Mouse (Mus musculus) cerebellum, postnatal 10 days (tissue): ENCODE measurements around the gene 9430007A20Rik.
"Not testable (repeated sequence)": the region's sequence is repeated elsewhere in the genome, so short reads cannot be mapped to it uniquely, and the experiment has no call there.

ENCODE experiments used
- DNase-seq, 2 experiments: peaks; one replicate each; pipeline ENCODE4 v3.0.0; 2021; ENCODE audit warnings: mixed read lengths in 2 of 2

9430007A20Rik gene

DNA sequence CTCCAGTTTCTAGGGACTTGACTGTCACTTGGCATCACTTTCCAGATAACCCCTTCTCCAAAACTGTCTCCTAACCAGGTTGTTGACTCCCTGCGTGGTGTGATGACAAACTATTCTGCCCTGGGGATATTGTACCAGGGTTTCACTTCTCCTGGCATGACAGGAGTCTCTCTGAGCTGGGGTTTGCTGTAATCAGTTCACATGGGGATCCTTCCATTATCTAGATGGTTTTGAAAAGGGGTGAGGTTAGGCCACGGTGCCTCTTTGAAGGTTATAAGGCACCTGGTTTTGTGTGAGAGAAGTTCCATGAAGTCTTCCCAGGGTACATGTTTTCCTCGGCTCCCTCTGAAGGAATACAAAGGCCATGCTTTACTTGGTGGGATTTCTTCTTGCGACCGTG, at the start of gene 9430007A20Rik:
Gene 9430007A20Rik (plus strand): TSS at position 301 of the 400 bp plus-strand sequence.
- DNase-seq: no peak

- no peak for DNase-seq
These were observed 26.3 kb upstream of the 9430007A20Rik start for GRCm38 (mm10) chr4:144493331-144493730.

DNA sequence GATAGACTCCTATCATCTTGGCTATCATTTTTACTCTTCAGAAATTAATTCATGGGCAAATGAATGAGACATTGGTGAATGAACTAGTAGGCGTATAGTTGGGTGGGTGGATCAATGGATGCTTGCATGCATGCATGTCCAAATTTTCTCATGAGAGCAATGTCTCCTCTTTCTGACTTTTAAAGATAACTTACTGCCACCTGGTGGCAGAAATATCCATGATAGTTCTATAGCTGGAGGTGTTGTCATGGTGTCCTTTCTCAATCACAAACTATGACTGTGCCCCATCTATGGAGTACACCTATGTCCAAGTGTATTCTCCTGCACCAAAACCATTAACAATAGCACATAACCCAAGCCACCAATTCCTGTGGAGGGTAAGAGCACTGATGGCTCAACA, 13.1 kb upstream of the 9430007A20Rik start:
- no peak for DNase-seq

- no peak for DNase-seq
These were observed 25.1 kb downstream of the 9430007A20Rik start for GRCm38 (mm10) chr4:144544689-144545088.

DNA sequence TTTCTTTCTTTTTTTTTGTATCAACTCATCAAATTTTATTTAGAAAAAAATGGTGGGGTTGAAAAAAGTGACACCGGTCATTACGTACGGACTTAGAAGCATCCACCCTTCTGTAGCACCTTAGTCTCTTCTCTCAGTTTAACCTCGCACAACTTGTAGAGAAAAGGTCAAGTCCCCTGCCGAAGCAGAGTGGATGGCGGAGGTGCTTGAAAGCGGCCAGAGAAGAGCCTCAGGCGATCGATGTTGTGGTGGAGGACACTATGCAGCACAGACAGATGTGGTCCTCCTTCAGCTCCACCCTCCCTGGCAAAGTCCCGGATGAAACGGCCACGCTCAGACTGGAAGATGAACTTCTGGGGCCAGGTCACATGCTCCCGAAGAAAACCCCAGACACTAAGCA, 25.7 kb downstream of the 9430007A20Rik start:
- not testable (repeated sequence) for DNase-seq

GRCm38 (mm10) chr4:144551156-144551555, 31.5 kb downstream of the 9430007A20Rik start:
- no peak for DNase-seq

DNA sequence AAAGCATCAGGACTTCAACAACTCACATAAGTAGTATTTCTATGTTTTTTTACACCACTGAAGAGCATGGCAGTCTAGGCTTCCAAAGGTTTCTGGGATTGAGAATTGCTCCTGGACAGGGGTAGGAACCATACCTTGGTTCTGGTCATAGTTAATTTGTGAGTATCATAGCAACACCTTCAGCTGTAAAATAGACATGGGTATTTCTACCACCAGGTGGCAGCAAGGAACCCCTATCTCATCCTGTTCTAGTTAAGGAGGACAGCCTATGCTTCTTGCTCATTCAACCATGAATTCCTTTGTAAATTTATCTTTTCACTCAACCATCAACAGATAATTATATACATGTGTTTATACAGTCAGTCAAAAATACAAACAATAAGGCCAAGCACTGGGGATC, 40.2 kb downstream of the 9430007A20Rik start:
- DNase-seq: no peak

- no peak for DNase-seq
These were observed 41.6 kb downstream of the 9430007A20Rik start for GRCm38 (mm10) chr4:144561205-144561604.

GRCm38 (mm10) chr4:144565034-144565433, 45.4 kb downstream of the 9430007A20Rik start, which contains the start of gene Gm13124:
Gene Gm13124, minus strand, starts transcription at chr4:144565134.
- DNase-seq: no peak

- DNase-seq: no peak
These were observed 48.1 kb downstream of the 9430007A20Rik start for GRCm38 (mm10) chr4:144567752-144568151.
